Mouse (Mus musculus) midbrain, postnatal 0 days (tissue): Measurements from ENCODE around the gene Tlx2. TPM values are rescaled to one million over a fixed set of nuclear protein-coding genes. Genes with fewer than 3 reads are reported as not detected.
A peak's percentile ranks its signal among the peaks of the same experiment; 100 is the strongest.

ENCODE experiments used
- ATAC-seq: fragments of 200-750 bp; cut with Nextera tagmentation; 2 replicates; pipeline ENCODE4 v1.8.0; 2017; ENCODE audit warnings: moderate number of reproducible peaks, mild to moderate bottlenecking, moderate TSS enrichment, moderate library complexity; ENCODE audit not compliant: low FRiP score
- DNase-seq: peaks from one replicate; pipeline ENCODE4 v3.0.0-alpha.2; 2015; ENCODE audit warnings: low spot score
- H3K27ac ChIP-seq: fragments of 300-500 bp; sonication (generic); 2 replicates; pipeline ENCODE4 v1.5.1; 2014; ENCODE audit warnings: low read depth, mild to moderate bottlenecking, low read length, mixed read lengths
- H3K27me3 ChIP-seq: fragments of 300-500 bp; sonication (generic); 2 replicates; pipeline ENCODE4 v1.6.1; 2014; ENCODE audit warnings: low read length, control low read depth, mixed read lengths; ENCODE audit not compliant: insufficient read depth
- H3K36me3 ChIP-seq: fragments of 300-500 bp; sonication (generic); 2 replicates; pipeline ENCODE4 v1.6.1; 2014; ENCODE audit warnings: low read length, control low read depth, mixed read lengths; ENCODE audit not compliant: insufficient read depth
- H3K4me1 ChIP-seq: fragments of 300-500 bp; sonication (generic); 2 replicates; pipeline ENCODE4 v1.6.1; 2014; ENCODE audit warnings: mild to moderate bottlenecking, control low read depth, antibody characterized with exemption, low read length, mixed read lengths; ENCODE audit not compliant: insufficient read depth
- H3K4me2 ChIP-seq: fragments of 300-500 bp; sonication (generic); 2 replicates; pipeline ENCODE4 v1.6.1; 2014; ENCODE audit warnings: low read depth, mild to moderate bottlenecking, low read length, mixed read lengths; ENCODE audit not compliant: poor library complexity, severe bottlenecking
- H3K4me3 ChIP-seq: fragments of 300-500 bp; sonication (generic); 2 replicates; pipeline ENCODE4 v1.5.1; 2014; ENCODE audit warnings: low read depth, mild to moderate bottlenecking, low read length, moderate library complexity
- H3K9ac ChIP-seq: fragments of 300-500 bp; sonication (generic); replicated peaks from 2 replicates; pipeline ENCODE4 v1.6.1; 2014; ENCODE audit warnings: mild to moderate bottlenecking, low read length, moderate library complexity, mixed read lengths; ENCODE audit not compliant: poor library complexity, severe bottlenecking
- H3K9me3 ChIP-seq: fragments of 300-500 bp; sonication (generic); 2 replicates; pipeline ENCODE4 v1.6.1; 2016; ENCODE audit warnings: low read length, control low read depth
- CTCF ChIP-seq: IDR thresholded peaks from 2 replicates; pipeline ENCODE4 v1.5.1; 2016; ENCODE audit warnings: antibody characterized with exemption, mild to moderate bottlenecking
- WGBS: fragments of 180-500 bp; shearing (Covaris S2); extraction: QIAGEN DNeasy Blood & Tissue Kit; methylation state at CpG from one replicate; pipeline ENCODE4 v1.1.7; 2014; 5-methylcytosine and 5-hydroxymethylcytosine counted together
- polyA plus RNA-seq: library from polyadenylated mRNA; unstranded; fragments of >200 nt; fragmentation: Nextera tagmentation; extraction: Ambion mirVana; gene quantifications from 2 replicates; pipeline ENCODE4 v1.2.1, GENCODE M21; 2015
- total RNA-seq: library from RNA; depleted of rRNA; stranded (reverse); fragments of >200 nt; gene quantifications from 2 replicates; pipeline ENCODE4 v1.2.3, GENCODE M21; 2014

Tlx2 gene
- total and polyA plus RNA-seq, 2 experiments from 2014 or later, result not detected

DNA sequence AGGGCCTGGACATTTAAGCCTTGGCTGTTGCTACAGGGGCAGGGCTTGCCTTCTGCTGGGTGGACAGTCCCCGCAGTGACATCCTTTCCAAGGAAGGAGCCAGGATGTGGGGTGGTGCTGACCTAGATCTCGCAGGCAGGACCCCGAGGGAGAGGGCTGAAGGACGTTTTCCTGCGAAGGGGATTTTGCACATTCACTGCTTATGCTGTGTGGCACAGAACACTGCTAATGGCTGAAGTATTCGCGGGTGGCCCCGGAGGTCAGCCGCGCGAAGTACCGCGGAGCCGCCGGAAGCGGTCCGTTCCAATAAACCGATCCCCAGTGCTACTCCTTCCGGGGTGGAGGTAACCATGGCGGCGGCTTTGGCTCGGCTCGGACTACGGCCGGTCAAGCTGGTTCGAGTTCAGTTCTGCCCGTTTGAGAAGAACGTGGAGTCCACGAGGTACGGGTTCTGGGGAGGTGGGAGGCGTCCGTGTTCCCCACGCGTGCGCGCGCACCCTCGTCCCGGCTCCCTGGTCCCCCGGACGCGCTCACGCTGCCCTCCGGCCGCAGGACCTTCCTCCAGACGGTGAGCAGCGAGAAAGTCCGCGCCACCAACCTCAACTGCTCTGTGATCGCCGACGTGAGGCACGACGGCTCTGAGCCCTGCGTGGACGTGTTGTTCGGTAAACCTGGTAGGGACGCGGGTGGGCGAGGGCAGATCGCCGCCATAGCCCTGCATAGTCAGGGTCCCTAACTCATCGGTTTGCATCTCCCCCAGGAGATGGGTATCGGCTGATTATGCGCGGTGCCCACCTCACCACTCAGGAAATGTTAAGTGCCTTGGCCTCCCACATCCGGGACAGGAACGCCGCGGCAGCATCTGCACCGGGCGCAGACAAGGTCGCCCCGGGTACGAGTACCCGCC lies 38.9 kb upstream of the Tlx2 start, which contains the start of gene Mrpl53:
TSS of gene Mrpl53 (plus strand) at position 279 of the 907 bp plus-strand sequence.
- peak within 1 kb of the TSS; percentile 89 for H3K27ac ChIP-seq
- H3K36me3 ChIP-seq, result peaks cover 17% of the 10 kb centered on the region; the same call in 1 of the 2 replicates
- peak within 1 kb of the TSS; percentile 81 for H3K9ac ChIP-seq
- peak within 1 kb of the TSS; percentile 88 for H3K4me2 ChIP-seq
- H3K4me1 ChIP-seq, result peaks cover 10% of the 10 kb centered on the region; the same call in 1 of the 2 replicates
- H3K9me3 ChIP-seq, result no peaks in the 10 kb centered on the region
- DNase-seq (peak; percentile 87), ATAC-seq (peak; percentile 90)
- no peaks in the 10 kb centered on the region for H3K27me3 ChIP-seq
- peak within 1 kb of the TSS; percentile 81 for H3K4me3 ChIP-seq
- TF ChIP-seq CTCF, result no peak
- 1% methylated on average over 76 of the region's 76 CpGs for WGBS

DNA sequence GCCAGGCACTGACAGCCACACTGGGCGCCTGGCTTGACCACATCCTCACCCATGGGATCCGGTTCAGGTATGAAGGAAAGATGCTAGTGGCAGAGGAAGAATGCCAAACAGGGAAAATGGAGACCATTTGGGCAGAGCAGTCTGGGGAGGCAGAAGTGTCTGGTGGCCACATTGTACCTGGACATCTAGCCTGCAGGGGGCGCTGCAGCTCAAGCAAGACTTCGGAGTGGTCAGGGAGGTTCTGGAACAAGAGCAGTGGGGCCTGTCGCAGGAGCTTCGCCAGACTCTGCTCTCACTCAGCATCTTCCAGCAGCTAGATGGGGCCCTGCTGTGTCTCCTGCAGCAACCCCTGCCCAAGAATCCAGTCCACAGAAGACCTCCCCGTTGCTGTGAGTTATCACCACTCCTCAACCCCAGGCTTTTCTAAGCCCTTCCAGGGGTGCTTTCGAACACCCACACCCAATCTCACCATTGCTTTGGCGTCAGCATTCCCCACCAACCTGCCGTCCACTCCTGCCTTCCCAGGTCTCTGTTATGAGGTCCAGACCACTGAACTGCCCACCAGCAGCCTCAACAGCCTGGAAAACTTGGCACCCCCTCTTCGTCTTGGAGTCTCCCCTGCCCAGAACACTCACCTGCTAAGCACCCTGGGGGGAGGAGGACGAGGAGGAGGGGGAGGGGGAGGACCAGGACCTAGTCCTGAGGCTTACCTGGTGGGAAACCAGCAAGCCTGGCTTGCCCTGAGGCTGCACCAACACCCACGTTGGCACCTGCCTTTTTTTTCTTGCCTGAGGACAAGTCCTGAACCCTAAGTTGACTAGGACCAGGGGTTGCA lies 37.7 kb upstream of the Tlx2 start:
- Histone ChIP-seq H3K27ac (peak overlapping the region; percentile 89), H3K4me1 (peaks cover 17% of the 10 kb centered on the region), H3K36me3 (peaks cover 17% of the 10 kb centered on the region; the same call in 1 of the 2 replicates), H3K4me2 (peak overlapping the region; percentile 88), H3K9ac (no peak overlapping the region), H3K4me3 (peak overlapping the region; percentile 81; the same call in 1 of the 2 replicates), H3K9me3 (no peaks in the 10 kb centered on the region), H3K27me3 (no peaks in the 10 kb centered on the region)
- WGBS, result 34% methylated on average over 13 of the region's 13 CpGs
- no peak for ATAC-seq
- peak; percentile 69 for DNase-seq
- TF ChIP-seq CTCF, result peak; percentile 73

DNA sequence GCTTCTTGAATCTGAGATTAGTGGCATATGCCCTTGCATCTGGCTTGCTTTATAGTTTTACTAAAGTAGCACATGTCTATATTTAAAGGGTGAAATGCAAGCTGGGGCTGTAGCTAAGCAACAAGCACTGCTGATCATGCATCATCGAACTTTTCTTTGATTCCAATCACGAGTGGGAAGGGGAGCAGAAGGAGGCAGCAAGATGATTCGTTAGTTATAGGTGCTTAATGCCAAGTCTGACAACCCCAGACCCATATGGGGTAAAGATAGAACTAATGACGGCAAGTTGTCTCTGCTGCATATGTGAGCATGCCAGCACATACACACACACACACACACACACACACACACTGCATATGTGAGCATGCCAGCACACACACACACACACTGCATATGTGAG lies 34.1 kb upstream of the Tlx2 start:
- DNase-seq (no peak), ATAC-seq (no peak)
- no peak overlapping the region for H3K4me3 ChIP-seq
- no peak overlapping the region for H3K4me2 ChIP-seq
- H3K27me3 ChIP-seq, result no peaks in the 10 kb centered on the region
- H3K4me1 ChIP-seq, result peaks cover 18% of the 10 kb centered on the region
- WGBS, result 70% methylated on average over 4 of the region's 4 CpGs
- H3K9ac ChIP-seq, result no peak overlapping the region
- H3K36me3 ChIP-seq, result peaks cover 17% of the 10 kb centered on the region; the same call in 1 of the 2 replicates
- no peak overlapping the region for H3K27ac ChIP-seq
- no peaks in the 10 kb centered on the region for H3K9me3 ChIP-seq
- no peak for TF ChIP-seq CTCF

DNA sequence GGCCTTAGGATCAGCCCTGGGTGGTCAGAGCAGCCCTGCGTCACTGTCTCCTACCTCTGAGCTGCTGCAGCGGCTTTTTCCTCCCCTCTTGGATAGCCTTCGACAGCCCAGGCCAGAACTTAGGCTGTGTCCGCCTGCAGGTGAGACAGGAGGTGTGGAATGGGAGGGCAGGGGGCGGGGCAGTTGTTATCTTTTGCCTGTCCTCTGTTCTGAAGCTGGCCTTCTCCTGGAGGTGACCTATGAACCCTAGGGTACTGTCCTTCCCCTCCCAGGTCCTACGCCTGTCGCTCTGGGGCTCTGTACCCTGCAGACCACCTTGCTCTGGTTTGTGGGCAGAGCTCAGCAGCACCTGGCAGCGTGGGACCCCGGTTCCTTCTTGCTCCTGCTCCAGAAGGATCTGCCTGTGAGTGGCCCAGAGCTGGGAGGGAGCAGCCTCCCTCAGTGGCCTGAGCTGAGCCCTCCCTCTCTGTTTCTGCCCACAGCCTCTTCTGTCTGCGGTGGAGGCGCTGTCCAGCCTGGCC lies 33.1 kb upstream of the Tlx2 start:
- ATAC-seq, result no peak
- Histone ChIP-seq H3K27ac (0 out of 2 replicates have a peak overlapping the region, but pooled peaks have one; percentile 7), H3K4me2 (peak overlapping the region; percentile 74), H3K9ac (peak overlapping the region; percentile 83), H3K4me1 (peaks cover 13% of the 10 kb centered on the region), H3K36me3 (peaks cover 17% of the 10 kb centered on the region; the same call in 1 of the 2 replicates), H3K4me3 (peak overlapping the region; percentile 78), H3K9me3 (no peaks in the 10 kb centered on the region), H3K27me3 (no peaks in the 10 kb centered on the region)
- TF ChIP-seq CTCF, result no peak
- no peak for DNase-seq
- WGBS, result 56% methylated on average over 11 of the region's 11 CpGs

DNA sequence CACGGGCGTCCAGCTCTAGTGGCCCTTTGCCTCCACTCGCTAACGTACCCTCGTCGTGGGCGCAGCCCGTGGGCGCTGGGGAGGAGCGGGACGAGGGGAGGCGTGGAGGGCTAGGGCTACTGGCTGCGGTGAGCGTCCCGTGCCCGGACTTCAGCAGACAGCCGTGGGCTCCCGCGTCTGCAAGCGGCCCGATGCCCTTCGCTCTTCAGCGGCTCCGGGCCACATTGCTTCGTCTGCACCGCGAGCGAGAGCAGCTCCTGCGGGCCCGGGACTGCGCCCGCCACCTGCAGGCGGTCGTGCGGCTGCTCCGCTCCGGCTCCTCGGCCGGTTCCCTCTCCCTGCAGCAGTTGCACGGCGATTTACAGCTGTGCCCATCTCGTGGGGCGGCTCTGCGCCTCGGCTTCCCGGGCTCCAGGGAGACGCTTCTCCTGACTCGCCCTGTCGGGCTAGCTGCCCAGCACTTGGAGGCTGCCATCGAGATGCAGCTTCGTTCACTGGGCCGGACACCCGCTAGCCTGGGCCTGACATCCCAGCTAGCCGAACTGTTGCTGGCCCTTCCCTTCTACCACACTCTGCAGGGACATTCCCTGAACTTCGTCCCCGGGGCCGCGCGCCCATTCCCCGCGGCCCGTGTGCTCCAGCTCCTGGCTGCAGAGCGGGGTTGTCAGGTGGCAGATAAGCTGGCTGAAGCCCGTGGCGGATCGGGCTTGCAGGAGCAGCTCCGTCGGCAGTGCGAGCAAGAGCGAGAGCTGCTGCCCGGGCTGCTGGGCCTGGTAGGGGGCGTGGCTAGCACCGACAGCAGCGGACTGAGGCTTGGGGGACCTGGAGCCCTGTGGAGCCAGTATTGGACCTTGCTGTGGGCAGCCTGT lies 31.8 kb upstream of the Tlx2 start:
- peak overlapping the region; percentile 83 for H3K9ac ChIP-seq
- H3K4me3 ChIP-seq, result peak overlapping the region; percentile 78
- peak overlapping the region; percentile 74 for H3K4me2 ChIP-seq
- peaks cover 8% of the 10 kb centered on the region for H3K4me1 ChIP-seq
- WGBS, result under 1% methylated on average over 62 of the region's 74 CpGs
- peak; percentile 56 for TF ChIP-seq CTCF
- ATAC-seq, result peak; percentile 84
- H3K27ac ChIP-seq, result peak overlapping the region; percentile 79
- H3K36me3 ChIP-seq, result peaks cover 12% of the 10 kb centered on the region; the same call in 1 of the 2 replicates
- H3K27me3 ChIP-seq, result no peaks in the 10 kb centered on the region
- peak; percentile 55 for DNase-seq
- H3K9me3 ChIP-seq, result no peaks in the 10 kb centered on the region
